Mouse (Mus musculus) frontal cortex, postnatal 10 days (tissue): ENCODE data around the gene Lpin3.

Experiments used
- DNase-seq, 2 experiments: peaks; one replicate each; pipeline ENCODE4 v3.0.0; 2022; ENCODE audit warnings: low spot score in 2 of 2, mixed read lengths in 1 of 2

Lpin3 gene

DNA sequence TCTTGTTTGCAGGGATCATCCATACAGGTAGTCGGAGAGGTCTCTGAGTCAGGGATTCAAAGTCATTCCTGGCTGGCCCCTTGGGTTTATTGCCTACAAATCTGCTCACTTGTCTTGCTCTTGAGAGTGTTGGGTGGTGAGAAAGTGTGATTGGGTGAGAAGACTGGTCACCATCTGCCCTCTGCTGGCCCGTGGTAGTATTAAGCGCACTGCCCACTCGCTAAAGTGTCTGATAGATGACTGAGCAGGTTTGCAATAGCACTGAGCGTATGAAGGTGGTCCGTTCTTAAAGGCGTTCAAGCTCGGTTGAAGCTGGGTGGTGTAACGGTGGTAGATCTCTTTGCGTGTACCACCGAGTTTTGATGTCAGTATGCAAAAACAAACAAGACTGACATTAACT, 6.8 kb downstream of the Lpin3 start:
- DNase-seq: peak; percentile 55 to 77

DNA sequence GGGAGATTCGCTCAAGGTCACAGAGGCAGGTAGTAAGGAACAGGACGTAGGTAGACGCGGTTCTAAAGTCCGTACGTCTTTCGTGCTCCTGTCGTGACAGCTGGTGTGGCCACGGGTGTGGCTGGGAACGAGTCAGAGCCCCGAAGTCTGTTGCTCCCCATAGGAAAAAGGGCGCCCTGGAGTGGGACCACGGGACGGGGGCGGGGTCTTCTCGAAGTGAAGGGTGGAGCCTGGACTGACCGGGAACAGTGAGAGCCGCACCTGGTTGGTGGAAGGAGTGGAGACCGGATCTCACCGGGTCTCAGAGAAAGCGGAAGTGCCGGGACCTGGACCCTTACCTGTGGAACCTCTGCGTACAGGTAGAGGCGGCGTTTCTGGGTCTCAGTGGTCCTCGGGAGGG, 7.4 kb downstream of the Lpin3 start:
- no peak for DNase-seq

DNA sequence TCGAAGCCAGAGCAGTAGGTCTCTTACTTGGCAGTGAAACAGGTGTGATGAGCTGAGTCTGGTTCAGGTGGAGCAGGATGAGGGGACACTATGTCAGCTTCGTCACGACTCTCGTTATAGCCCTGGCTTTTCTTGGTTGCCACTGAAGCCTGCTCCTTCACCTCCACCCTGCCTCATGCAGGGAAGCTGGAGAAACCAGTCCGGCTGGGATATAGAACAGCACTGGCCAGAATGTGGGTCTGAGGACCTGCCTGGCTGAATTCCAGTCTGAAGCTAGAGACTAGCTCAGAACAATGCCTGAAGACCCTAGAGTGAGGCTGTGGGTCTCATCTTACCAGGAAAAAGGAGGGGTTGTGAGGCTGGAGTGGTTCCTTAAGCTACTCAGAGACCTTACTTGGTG, 10.6 kb downstream of the Lpin3 start:
- no peak for DNase-seq

DNA sequence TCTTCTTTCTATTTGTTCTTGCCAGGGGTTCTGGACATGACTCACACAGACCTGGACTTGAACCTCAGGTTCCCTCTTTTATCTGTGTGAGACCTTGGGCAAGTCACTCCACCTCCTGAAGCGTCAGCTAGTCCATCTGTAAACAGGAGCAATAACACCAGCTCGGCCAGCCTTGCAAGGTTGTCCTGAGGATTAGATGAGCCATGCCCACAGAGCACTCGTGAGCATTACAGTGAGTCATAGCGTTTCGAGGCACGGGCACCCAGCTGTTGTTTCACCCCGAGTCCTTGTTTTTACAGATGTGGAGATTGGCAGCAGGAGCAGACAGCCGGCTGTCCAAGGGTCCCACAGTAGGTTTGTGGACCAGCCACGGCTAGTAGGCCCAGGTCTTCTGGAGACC, 11.2 kb downstream of the Lpin3 start:
- no peak for DNase-seq

DNA sequence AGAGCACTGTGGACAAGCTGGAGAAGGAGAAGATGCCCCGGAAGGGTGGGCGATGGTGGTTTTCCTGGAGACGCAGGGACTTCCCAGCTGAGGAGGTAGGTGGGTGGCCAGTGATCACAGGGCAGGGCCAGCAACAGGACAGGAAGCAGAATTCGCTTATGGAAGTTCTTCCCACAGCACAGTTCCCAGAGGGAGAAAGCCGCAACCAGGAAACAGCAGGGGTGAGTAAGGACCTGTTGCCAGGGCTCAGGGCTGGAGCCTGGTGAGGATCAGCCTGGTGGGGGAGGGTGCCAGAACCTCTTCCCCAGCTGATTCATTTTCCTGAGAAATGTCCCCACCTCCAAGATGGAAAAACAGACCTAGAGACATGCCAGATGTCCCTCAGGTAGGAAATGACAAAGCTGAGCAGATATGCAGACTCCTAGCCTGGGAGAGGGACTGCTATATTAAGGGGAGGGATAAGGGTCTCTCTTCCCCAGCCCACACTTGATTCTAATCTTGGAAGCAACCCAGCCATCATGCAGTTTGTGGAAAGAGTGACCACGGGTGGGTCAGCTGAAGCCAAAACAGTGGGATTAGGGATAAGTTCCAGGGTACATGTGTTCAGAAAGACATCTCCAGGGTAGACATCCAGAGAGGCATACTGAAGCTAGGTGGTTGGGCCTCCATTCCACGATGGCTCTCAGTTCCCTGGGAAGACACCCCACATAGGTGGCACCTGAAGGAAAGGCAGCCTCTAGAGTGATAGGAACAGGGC, 21.4 kb downstream of the Lpin3 start:
- no peak for DNase-seq

DNA sequence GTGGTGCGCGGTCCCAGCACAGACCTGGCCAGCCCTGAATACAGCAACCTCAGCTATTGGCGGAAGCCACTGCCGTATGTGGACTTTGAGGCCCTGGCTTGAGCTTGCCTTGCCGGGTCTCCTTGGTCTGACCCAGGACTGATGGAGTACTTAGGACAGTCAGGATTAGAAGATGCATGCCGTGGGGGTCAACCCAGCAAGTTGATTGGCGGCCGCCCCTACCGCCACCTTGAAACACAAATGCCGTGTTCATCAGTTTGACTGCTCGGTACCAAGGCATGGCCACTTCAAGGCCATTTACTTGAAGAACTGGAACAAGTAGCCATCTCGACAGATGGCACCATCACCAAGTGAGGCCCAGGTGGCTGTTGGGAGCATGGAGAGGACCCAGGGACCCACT, 24.8 kb downstream of the Lpin3 start:
- DNase-seq: no peak

DNA sequence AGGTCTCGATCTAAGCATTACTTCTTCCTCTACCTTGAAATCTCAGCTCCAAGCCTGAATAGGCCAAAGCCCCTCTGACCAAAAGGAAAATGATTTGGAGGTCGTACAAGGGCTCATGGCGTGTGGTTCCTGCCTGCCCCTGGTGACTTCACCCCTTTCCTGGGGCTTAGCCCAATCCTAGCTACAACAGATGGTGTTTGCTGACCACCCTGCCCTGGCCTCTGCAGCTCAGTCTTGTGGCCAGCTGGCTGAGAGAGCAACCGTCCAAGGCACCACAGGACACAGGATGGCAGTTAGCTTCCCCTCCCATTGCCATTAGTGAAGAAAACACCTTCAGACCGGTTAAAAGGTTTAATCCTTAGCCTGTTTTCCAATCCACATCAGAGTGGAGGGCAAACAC, 25.6 kb downstream of the Lpin3 start:
- DNase-seq: no peak

DNA sequence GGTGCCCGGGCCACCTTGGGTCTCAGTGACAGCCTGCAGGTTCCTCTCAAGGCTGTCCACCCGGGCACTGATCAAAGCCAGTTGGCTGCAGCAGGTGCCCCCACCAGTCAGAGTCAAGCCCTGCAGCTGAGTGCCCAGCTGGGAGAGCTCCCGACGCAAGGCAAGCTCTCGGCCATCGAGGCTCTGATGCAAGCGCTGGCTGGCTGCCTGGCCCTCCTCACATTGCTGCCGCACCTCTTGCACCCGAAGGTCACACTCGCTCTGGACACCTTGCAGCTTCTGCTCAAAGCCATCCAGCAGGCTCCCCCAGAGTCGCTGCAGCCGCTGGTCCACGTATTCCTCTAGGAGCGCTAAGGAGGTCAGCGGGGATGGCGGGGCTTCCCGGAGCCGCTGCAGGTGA, 28.1 kb downstream of the Lpin3 start:
- no peak for DNase-seq

DNA sequence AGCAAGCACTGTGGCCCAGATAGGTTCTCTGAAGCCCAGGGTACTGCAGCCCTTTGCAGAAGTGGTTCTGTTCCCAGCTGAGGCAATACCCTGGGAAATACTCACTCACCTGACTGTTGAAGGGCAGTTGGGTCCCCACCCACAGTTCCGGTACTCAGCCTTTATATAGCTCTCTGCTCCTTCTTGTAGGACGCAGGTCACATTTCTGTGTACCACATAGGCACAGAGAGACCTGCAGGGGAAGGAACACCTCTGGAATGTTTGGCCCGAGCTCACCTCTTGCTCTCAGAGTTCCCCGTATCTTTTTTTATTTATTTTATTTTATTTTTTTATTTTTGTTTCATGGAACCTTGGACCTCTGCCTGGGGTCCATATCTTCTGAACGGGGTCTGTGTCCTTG, 30.2 kb downstream of the Lpin3 start:
- DNase-seq: no peak

DNA sequence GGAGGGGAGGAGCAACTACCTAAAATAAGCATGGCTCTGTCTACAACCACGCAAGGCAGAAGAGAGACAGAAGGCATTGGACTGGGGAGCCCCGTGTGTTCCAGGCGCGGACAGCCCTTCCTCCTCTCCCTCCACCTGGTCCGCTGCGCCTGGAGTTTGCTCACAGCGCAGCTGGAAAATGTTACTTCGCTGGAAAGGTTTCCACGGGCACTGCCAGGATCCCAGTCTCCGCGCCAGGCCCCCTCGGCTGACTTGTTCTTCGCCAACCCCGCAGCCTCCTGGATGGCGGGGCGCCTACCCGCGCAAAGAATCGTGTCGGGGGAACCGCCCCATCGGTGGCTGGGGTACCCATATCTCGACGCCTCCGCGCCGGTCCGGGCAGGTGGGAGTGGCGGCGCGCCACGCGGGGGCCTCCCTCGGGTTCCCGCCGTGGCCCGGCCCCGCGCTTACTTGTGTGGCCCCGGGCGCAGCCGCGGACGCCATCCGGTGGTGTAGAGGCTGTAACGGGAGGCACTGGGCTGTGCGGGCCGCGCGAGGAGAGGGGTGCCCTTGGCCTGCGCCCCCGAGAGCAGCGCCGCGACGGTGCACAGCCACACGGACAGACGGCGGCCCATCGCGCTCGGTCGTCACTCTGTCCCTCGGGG, 31.2 kb downstream of the Lpin3 start:
- no peak for DNase-seq

DNA sequence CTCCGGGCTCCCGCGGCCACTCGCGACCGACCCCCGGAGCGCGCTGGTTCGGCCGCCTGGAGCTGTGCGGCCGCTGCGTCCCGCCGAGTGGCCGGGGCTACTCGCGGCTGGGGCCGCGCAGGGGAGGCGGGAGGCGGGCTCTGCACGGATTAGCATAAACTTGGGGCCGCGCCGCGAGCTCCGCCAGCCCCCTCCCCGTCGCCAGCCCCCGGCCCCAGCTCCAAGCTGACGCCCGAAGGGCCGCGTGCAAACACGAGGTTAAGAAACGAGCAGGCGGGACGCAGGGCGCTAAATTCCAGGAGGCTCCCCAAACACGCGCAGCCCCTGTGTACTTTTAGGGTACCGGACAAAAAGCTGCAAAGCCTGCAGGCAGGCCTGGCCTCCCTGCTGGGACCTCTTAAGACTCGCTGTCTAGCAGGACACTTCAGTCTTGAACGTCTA, 31.8 kb downstream of the Lpin3 start, which contains the start of gene Emilin3:
Gene Emilin3 (minus strand): TSS at position 98 of the 441 bp plus-strand sequence.
- no peak for DNase-seq

DNA sequence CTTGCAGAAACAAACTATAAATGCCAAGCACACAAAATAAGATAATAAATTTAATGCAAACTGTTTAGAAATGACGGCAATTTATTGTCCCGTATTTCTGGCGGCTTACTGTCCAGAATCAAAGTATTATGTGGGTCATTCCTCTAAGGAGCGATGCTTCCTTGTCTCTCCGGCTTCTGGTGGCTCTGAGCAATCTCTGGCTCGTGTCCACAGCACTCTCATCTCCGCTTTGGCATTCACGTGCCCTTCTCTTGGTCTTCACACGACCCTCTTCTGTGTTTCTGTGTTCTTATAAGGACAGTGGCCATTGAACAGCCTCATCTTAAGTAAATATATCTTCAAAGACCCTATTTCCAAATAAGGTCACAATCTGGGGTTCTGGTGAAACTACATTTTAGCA, 34.2 kb downstream of the Lpin3 start:
- no peak for DNase-seq

DNA sequence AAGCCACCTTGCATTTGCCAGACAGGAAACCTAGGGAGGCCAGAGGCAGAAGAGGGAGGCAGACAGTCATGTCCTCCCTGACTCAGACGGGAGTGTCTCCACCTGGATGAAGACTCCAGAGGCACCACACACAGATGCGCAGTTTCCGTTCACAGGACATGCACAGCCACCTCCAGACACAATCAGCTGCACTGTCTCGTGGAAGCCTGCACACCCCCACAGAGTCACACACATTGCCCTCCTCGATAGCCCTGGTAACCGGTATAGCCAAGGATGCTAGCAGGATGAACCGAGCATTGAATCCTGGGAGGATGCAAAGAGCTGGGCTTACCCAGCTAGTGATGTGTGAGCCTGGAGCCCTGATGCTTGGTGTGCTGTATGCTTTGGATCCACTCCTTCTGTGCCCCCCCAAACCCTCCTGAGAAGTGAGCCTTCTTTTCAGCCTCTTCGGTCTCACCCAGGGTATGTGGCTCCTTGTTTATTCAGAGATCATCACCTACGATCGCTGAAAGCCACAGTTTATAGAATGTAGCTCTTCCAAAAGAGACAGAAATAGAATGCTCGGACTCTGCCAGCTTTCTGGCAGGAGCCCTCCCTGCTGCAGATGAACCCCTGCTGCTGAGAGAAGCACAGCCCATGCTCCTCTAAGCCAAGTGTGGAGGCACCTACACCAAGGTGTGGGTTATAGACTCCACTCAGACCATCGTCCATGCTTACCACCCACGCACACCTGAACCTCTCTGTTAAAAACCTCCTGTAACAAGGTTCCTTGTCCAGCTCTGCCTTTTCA, 35.5 kb downstream of the Lpin3 start:
- no peak for DNase-seq

DNA sequence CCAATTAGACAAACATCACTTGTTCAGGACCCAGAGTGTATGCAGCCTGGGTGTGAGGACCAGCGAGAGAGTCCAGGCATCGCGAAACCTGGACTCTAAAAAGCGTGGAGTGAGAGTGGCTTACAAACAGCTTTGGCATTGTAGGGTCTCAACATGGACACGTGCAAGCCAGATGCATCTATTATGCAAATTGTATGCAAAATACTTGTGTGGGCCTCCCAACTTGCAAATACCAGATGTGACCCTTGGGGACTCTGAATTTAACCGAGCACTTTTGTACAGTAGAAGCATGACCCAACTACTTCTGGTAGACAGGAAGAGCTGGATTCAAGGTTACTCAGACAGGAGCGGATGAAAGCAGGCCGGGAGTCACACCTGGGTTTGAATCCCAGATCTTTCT, 36.2 kb downstream of the Lpin3 start:
- no peak for DNase-seq

DNA sequence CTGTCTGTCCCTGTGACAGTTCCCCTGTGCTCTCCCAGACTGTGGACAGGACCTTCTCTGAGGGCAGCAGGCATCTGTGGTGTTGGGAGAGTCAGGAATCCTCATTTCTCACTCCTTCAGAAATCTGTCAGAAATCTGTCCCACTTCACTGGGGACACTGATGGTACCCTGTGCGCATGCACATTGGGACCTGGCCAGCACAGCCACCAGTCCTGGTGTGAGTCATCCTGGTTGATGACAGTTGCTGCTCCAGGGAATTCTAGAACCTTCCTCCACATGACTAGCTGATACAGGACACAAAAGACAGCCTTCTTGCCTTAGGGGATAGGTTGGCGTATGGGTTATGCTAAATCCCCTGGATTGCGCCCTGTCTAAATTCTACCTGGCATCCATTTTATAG, 36.8 kb downstream of the Lpin3 start:
- no peak for DNase-seq

DNA sequence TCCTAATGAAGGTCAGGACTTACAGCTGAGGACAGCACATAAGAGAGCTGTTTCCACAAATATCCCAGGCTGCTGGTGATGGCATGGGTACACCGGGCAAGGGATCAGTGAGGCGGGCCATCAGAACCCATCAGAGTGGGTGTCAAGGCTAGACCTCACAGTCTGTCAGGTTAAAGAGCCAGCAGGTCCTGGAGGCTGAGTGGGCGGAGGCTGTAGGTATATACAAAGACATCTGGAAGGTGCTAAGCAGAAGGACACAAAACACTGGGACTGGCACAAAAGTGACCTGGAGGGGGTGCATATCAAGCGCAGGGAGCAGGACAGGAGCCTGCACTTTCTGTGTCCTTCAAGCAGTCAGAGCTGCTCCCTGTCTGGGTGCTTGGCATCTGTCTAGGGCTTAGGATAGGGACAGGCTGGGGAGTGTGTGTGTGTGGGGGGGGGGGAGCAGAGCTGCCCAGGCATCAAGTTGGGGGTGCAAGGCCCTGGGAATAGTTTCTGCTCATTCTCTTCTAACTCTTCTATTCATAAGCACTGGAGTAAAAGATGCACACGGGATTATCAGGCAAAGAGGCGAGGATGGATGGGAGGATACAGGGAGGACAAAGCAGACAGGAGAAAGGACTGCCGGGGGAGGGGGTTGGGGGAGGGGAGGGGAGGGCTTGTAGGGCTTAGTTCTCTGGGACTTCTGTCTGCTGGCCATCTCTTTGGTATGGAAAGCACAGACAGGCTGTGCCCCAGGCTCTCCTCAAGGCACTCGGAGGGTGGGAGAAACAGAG, 37.9 kb downstream of the Lpin3 start:
- no peak for DNase-seq

DNA sequence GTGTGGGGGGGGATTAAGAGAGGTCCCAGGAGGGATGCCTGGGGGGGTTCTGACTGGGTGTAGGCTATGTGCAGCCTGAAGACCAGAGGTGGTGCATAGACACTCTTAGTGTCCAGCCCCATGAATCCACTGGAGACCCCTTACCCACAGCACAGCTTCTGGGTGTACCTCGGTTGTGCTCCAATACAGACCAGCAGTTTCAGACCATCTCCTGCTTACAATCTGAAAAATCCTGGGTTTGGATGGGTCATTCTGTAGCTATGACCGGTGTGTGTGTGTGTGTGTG, 38.4 kb downstream of the Lpin3 start:
- no peak for DNase-seq

DNA sequence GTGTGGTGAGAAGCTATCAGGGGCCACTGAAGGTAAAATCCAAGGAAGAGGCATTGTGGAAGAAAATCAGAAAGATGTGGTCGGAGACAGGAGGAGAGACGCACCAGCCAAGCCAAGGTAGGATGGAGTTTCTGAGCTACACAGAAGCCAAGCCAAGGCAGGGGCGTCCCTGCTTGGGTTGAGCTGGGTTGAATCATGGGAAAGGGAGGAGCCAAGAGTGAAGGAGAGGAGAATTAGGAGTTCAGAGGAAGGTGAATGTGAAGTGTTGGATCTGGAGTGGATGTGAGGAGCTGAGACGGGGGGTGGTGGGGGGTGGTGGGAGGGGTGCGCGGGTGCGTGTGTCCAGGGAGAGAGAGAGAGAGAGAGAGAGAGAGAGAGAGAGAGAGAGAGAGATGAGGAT, 40.8 kb downstream of the Lpin3 start:
- DNase-seq: no peak

DNA sequence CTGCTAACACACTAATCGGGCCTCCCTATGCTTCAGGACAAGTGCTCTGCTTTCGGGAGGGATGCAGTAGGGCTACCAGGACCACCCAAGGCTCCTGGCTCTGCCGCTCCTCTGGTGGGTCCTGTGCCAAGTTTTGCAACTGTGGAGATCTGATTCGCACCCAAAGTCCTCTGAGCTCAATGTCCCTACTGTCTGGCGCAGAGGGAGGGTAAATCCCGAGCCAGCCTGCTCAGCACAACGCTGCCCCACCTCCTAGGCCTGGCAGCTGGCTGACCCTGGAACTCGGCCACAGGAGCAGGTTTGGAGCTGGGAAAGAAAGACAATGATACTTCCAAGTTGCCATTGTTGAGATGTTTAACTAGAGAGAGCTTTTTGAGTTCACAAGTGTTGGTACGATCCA, 44.7 kb downstream of the Lpin3 start:
- no peak for DNase-seq

DNA sequence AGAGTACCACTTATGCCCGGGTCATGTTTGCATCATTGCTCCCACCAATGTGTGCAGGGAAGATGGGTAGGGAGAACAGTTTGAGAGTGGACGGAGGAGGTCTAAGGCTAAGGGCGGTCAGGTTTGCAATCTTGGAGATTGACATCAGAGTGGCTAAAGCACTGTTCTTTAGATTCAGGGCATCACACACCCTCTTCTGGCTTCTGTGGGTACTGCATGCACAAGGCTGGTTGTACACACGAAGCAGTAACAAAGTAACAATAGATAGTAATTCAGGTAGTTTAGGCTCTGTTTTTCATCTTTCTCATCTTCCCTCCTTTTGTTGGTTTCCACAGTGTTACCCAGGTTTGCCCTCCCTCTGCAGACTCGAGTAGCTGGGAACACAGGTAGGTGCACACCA, 50.9 kb downstream of the Lpin3 start:
- DNase-seq: no peak

DNA sequence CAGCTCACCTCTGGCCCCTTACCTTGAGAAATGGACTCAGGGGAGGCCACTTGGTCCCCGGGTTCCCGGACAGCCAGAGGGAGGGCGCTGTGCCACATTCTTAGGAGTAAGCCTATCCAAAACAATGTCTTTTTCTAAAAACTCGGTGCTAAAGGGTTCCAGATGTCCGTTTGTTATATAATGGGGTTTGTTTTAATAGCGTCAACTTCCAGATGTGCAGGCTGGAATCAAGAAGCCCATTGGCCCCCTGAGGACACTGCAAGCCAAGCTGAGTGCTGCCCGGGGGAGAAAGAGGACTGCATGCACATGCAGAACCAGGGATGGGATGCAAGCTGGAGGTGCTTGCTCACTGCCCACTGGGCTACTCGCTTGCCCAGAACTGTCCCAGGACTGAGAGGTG, 51.9 kb downstream of the Lpin3 start:
- DNase-seq: no peak

DNA sequence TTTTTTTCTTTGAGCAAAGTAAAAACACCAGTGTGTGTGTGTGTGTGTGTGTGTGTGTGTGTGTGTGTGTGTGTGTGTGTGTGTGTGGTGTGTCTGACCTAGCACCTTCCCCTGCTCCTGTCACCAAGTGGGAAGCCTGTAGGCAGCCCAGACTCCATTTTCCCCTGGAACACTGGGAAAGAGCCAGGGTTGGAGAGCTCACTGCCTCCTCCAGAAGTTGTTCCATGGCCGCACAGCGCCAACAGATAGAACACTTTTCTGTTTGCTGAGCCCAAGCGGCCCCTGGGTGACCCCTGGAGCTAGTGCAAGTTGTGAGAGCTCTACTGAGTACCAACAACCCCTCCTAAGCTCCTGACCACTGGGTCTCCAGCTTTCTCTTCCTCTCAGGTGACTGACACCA, 52.5 kb downstream of the Lpin3 start:
- DNase-seq: no peak
